In the genomic region with DNA sequence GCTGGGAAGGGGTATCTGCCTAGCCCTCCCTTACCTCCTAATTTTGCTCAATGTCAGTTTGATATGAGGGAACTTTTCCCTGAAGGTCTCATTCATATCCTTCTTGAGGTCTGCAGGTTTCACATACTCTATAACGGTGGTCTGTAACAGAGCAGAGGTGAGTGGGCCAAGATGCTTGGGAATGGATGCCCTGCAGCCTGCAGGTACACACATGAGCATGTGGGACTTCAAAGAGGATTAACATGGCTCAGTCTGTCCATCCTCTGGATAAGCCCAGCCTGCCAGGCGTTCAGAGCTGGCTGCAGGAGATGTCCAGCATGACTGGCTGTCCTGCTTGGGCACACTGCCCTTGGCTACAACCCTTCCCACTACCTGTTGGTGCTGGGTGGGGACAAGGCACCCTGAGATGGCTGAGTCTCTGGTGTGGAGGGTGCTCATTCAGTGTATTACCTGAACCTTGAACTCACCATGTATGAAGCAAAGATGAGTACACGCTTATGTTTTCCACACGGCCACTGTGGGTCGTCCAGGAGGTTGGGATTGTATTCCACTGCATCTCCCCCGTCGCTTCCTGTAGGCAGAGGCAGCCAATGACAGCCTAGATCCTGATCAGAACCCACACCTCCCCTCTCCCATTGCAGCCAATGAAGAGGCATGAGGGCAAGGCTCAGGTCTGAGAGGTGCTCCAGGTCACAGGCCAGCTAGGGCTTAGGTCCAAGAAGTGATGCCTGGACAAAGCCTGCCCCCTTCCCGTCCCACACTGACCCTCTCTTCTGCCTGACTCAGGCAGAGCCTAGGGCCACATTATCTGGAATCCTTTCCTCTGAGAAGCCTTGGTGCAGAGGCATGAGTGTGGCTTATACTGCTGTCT, we compare ENCODE assay signal across 32 mouse cellular contexts. TPM values are rescaled to one million over a fixed set of nuclear protein-coding genes. Genes with fewer than 3 reads are reported as not detected.
DNase-seq lines count a peak whose midpoint lies in the region; ATAC-seq and TF ChIP-seq lines count a peak whose summit lies in the region.
"Had no signal": no experiment of that assay in that cellular context is flagged by ENCODE, and none has a peak within 500 bp of the region (broad histone marks: within the 10 kb centered on the region; RNA-seq: fewer than 3 reads in every experiment).

No protein-coding gene starts in this region.

- peak; percentile 95 for DNase-seq in heart, adult 11 months
- no peak for DNase-seq in heart, postnatal 10 days
- DNase-seq in spleen, postnatal 36 days (ENCODE audit: low spot score in 2 of 2), result no peak
- DNase-seq: adrenal gland, postnatal 10 days; cerebellum, adult 9-10 months; gastrocnemius, postnatal 14 days; heart, adult 18-20 months; kidney, adult 9 months; kidney, postnatal 14 days; layer of hippocampus, postnatal 36 days; lung, adult 18-20 months; lung, postnatal 10 days; right cerebral cortex, adult 18-20 months; thymus, adult 2 months; thymus, postnatal 4 days had no signal

- H3K4me3 ChIP-seq in intestine, embryonic 16.5 days (ENCODE audit: low read length), result no peak overlapping the region
- no peak overlapping the region for H3K4me3 ChIP-seq in intestine, postnatal 0 days (ENCODE audit: low read depth, low read length)
- H3K4me3 ChIP-seq in E14TG2a.4 (replicated peaks; ENCODE audit: low read length), result 0 out of 2 replicates have a peak overlapping the region, but pooled peaks have one; percentile 97
- no peak overlapping the region for H3K4me3 ChIP-seq in cortical plate, adult 2 months (ENCODE audit: insufficient read depth, low read length)
- H3K4me3 ChIP-seq: embryonic facial prominence, embryonic 12.5 days; hindbrain, embryonic 15.5 days; midbrain, embryonic 15.5 days had no signal

- TF ChIP-seq CTCF in intestine, postnatal 0 days (IDR thresholded peaks at IDR 0.05; ENCODE audit: low read depth), result no peak
- no peak for TF ChIP-seq CTCF in E14TG2a.4 (conservative IDR thresholded peaks at IDR 0.05; ENCODE audit: low read length)
- no peak for TF ChIP-seq CTCF in cortical plate, adult 2 months (IDR thresholded peaks at IDR 0.05; ENCODE audit: extremely low read depth, insufficient read depth, low read length)

- no peak overlapping the region for H3K27ac ChIP-seq in intestine, embryonic 16.5 days (ENCODE audit: low read length)
- no peak overlapping the region for H3K27ac ChIP-seq in intestine, postnatal 0 days (ENCODE audit: low read depth, low read length)
- no peak overlapping the region for H3K27ac ChIP-seq in cortical plate, adult 2 months (ENCODE audit: insufficient read depth, low read length)
- H3K27ac ChIP-seq: embryonic facial prominence, embryonic 12.5 days; hindbrain, embryonic 15.5 days; midbrain, embryonic 15.5 days; stomach, postnatal 0 days had no signal

- 0 out of 2 replicates have a peak overlapping the region, but pooled peaks have one; percentile 10 for H3K9ac ChIP-seq in intestine, embryonic 16.5 days (ENCODE audit: low read depth, low read length)
- no peak overlapping the region for H3K9ac ChIP-seq in intestine, postnatal 0 days (ENCODE audit: low read depth, low read length)
- H3K9ac ChIP-seq: embryonic facial prominence, embryonic 12.5 days; hindbrain, embryonic 15.5 days; midbrain, embryonic 15.5 days had no signal

- no peaks in the 10 kb centered on the region for H3K27me3 ChIP-seq in intestine, embryonic 16.5 days (replicated peaks; ENCODE audit: control insufficient read depth, insufficient read depth, low read length)
- no peaks in the 10 kb centered on the region for H3K27me3 ChIP-seq in intestine, postnatal 0 days (replicated peaks; ENCODE audit: control insufficient read depth, insufficient read depth, low read length)
- H3K27me3 ChIP-seq in E14TG2a.4 (ENCODE audit: insufficient read depth, low read length), result no peaks in the 10 kb centered on the region
- H3K27me3 ChIP-seq: embryonic facial prominence, embryonic 12.5 days; hindbrain, embryonic 15.5 days; midbrain, embryonic 15.5 days had no signal

- intact Hi-C loops in heart, postnatal 10 days (cut with DNase I), result no loop called here

- H3K9me3 ChIP-seq in intestine, embryonic 16.5 days (ENCODE audit: control insufficient read depth, low read length), result no peaks in the 10 kb centered on the region
- H3K9me3 ChIP-seq in intestine, postnatal 0 days (ENCODE audit: control insufficient read depth), result no peaks in the 10 kb centered on the region
- H3K9me3 ChIP-seq in E14TG2a.4 (ENCODE audit: low read length), result no peaks in the 10 kb centered on the region
- H3K9me3 ChIP-seq: embryonic facial prominence, embryonic 12.5 days; G1E; hindbrain, embryonic 15.5 days; midbrain, embryonic 15.5 days had no signal

- 0 out of 2 replicates have a peak, but pooled peaks cover 12% of the 10 kb centered on the region for H3K36me3 ChIP-seq in intestine, embryonic 16.5 days (ENCODE audit: control insufficient read depth, insufficient read depth, low read length)
- H3K36me3 ChIP-seq in intestine, postnatal 0 days (ENCODE audit: control insufficient read depth, insufficient read depth), result peaks cover 60% of the 10 kb centered on the region
- H3K36me3 ChIP-seq in E14TG2a.4 (ENCODE audit: insufficient read depth, low read length), result peaks cover 78% of the 10 kb centered on the region

- 66% methylated on average over 8 of the region's 8 CpGs for WGBS in intestine, embryonic 16.5 days
- WGBS in intestine, postnatal 0 days, result 49% methylated on average over 8 of the region's 8 CpGs

- H3K4me1 ChIP-seq in intestine, embryonic 16.5 days (ENCODE audit: control insufficient read depth, insufficient read depth, low read length), result peaks cover 13% of the 10 kb centered on the region
- 0 out of 2 replicates have a peak, but pooled peaks cover 5% of the 10 kb centered on the region for H3K4me1 ChIP-seq in intestine, postnatal 0 days (replicated peaks; ENCODE audit: control insufficient read depth, insufficient read depth, low read length)
- peaks cover 53% of the 10 kb centered on the region for H3K4me1 ChIP-seq in E14TG2a.4 (replicated peaks; ENCODE audit: low read depth, low read length)
- H3K4me1 ChIP-seq in cortical plate, adult 2 months (ENCODE audit: control insufficient read depth, insufficient read depth, low read length), result no peaks in the 10 kb centered on the region; the same call in 1 of the 2 replicates

- no peak for ATAC-seq in intestine, embryonic 16.5 days
- ATAC-seq in intestine, postnatal 0 days, result no peak
- ATAC-seq in megakaryocyte-erythroid progenitor cell, adult 5-6 weeks (replicated peaks; ENCODE audit: low FRiP score, low TSS enrichment, poor library complexity, severe bottlenecking), result no peak
- ATAC-seq: CD4-positive, CD25-positive, alpha-beta regulatory T cell, adult 4 months; forebrain, embryonic 14.5 days; midbrain, embryonic 15.5 days had no signal

- no peak overlapping the region for H3K4me2 ChIP-seq in intestine, embryonic 16.5 days (ENCODE audit: low read depth, low read length)
- no peak overlapping the region for H3K4me2 ChIP-seq in intestine, postnatal 0 days (replicated peaks; ENCODE audit: low read depth)
- H3K4me2 ChIP-seq: embryonic facial prominence, embryonic 12.5 days; hindbrain, embryonic 15.5 days; midbrain, embryonic 15.5 days had no signal

- TF ChIP-seq POLR2A in cortical plate, adult 2 months (IDR thresholded peaks at IDR 0.05; ENCODE audit: extremely low read depth, insufficient read depth, low read length), result 0 out of 2 replicates have a peak, but pooled peaks have one; percentile 21

RNA-seq across cellular contexts. Expression of a gene that starts 3.7 kb away (rescaled TPM):
- 100 to 1,000 TPM; 575 to 597 TPM for total RNA-seq in heart, postnatal 10 days (2021)
- polyA plus RNA-seq in intestine, embryonic 16.5 days (2015; fragmentation: Nextera tagmentation; extraction: Ambion mirVana), result 471 and 487 TPM in 2 replicates
- 442 and 454 TPM in 2 replicates for polyA plus RNA-seq in intestine, postnatal 0 days (2015; fragmentation: Nextera tagmentation; extraction: Ambion mirVana)
- polyA plus RNA-seq in cortical plate, adult 2 months (2012; rRNA removed), result 2,462 and 2,522 TPM in 2 replicates
- total RNA-seq in megakaryocyte-erythroid progenitor cell, adult 5-6 weeks (2014; fragmentation: Nextera tagmentation), result 3,693 and 4,041 TPM in 2 replicates
- 2,831 and 3,324 TPM in 2 replicates for total RNA-seq in megakaryocyte-erythroid progenitor cell, adult 5-6 weeks (2017)

RNA-seq across cellular contexts. Expression of a gene that starts 12.5 kb away (rescaled TPM):
- total RNA-seq in heart, postnatal 10 days (2021), result 10 to 100 TPM; 16.5 to 16.7 TPM
- polyA plus RNA-seq in intestine, embryonic 16.5 days (2015; fragmentation: Nextera tagmentation; extraction: Ambion mirVana), result 2.8 and 4.8 TPM in 2 replicates
- 8.2 and 8.4 TPM in 2 replicates for polyA plus RNA-seq in intestine, postnatal 0 days (2015; fragmentation: Nextera tagmentation; extraction: Ambion mirVana)
- polyA plus RNA-seq in cortical plate, adult 2 months (2012; rRNA removed), result 35.7 and 40.0 TPM in 2 replicates
- 13.8 and 14.4 TPM in 2 replicates for total RNA-seq in megakaryocyte-erythroid progenitor cell, adult 5-6 weeks (2014; fragmentation: Nextera tagmentation)
- total RNA-seq in megakaryocyte-erythroid progenitor cell, adult 5-6 weeks (2017), result 7.4 and 20.8 TPM in 2 replicates

RNA-seq across cellular contexts. Expression of a gene that starts 28.8 kb away (rescaled TPM):
- not detected for total RNA-seq in heart, postnatal 10 days (2021)
- 2.5 TPM in 2 replicates for polyA plus RNA-seq in intestine, embryonic 16.5 days (2015; fragmentation: Nextera tagmentation; extraction: Ambion mirVana)
- 0.18 and 0.25 TPM in 2 replicates for polyA plus RNA-seq in intestine, postnatal 0 days (2015; fragmentation: Nextera tagmentation; extraction: Ambion mirVana)
- not detected in 2 replicates for polyA plus RNA-seq in cortical plate, adult 2 months (2012; rRNA removed)
- total RNA-seq in megakaryocyte-erythroid progenitor cell, adult 5-6 weeks (2014; fragmentation: Nextera tagmentation), result not detected in 2 replicates
- not detected in 2 replicates for total RNA-seq in megakaryocyte-erythroid progenitor cell, adult 5-6 weeks (2017)
- total RNA-seq: adrenal gland, postnatal 10 days; gastrocnemius, postnatal 14 days; heart, adult 18-20 months; heart, postnatal 25 days; layer of hippocampus, adult 18-20 months; layer of hippocampus, postnatal 36 days; left cerebral cortex, postnatal 10 days; liver, adult 2 months had no signal
- polyA plus RNA-seq: CD4-positive, CD25-positive, alpha-beta regulatory T cell, adult 4 months; forebrain, embryonic 14.5 days; G1E; hindbrain, embryonic 15.5 days; liver, adult 2 months; midbrain, embryonic 15.5 days; neural tube, embryonic 14.5 days had no signal

RNA-seq across cellular contexts. Expression of a gene that starts 35.2 kb away (rescaled TPM):
- total RNA-seq in heart, postnatal 10 days (2021), result 10 to 100 TPM; 44.6 to 46.5 TPM
- 26.7 and 29.7 TPM in 2 replicates for polyA plus RNA-seq in intestine, embryonic 16.5 days (2015; fragmentation: Nextera tagmentation; extraction: Ambion mirVana)
- polyA plus RNA-seq in intestine, postnatal 0 days (2015; fragmentation: Nextera tagmentation; extraction: Ambion mirVana), result 19.8 and 23.5 TPM in 2 replicates
- 6.0 and 6.2 TPM in 2 replicates for polyA plus RNA-seq in cortical plate, adult 2 months (2012; rRNA removed)
- total RNA-seq in megakaryocyte-erythroid progenitor cell, adult 5-6 weeks (2014; fragmentation: Nextera tagmentation), result 0.04 and 0.25 TPM in 2 replicates
- 0.05 TPM in 1 of 2 replicates, not detected in the other for total RNA-seq in megakaryocyte-erythroid progenitor cell, adult 5-6 weeks (2017)
